Mouse (Mus musculus): Measurements from ENCODE around the gene Rbsn. TPM values are rescaled to one million over a fixed set of nuclear protein-coding genes. Genes with fewer than 3 reads are reported as not detected.

Gene Rbsn
- total RNA-seq (2021), result 10 to 100 TPM; 32.5 to 37.6 TPM
- long read RNA-seq, full-length matches to known transcripts, result 8 of 10 reads
- long read RNA-seq, partial matches to known transcripts, result 0 of 10 reads
- long read RNA-seq, other reads (novel, unspliced or antisense), result 2 of 10 reads

DNA sequence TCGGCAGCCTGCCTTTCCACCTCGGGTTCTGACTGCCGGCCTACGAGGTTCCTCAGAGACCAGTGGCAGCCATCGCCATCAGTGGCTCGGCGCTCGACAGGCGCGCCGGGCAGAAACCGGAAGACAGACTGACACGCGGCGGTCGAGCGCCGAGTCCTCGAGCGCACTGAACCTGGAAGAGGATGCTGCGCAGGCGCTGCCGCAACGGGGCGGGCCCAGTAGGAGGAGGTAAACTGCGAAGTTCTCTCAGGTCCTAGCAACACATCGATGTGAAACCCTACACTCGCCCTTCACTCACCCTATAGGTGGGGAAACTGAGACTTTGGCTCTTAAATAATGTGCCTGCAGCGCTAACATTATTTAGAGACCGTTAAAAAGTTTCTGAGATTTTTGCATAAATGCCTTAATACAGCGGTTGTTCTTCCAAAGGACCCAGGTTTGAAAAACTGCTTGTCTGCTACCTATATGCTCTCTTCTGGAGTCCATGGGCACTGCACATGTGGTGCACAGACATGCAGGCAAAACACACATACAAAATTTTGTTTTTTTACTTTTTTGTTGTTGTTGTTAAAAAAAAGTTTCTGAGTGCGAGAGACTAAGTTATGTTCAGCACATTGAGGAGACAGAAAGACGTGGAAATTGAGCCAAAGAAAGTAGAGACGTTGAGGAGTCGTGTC, at the start of gene Rbsn:
TSS of gene Rbsn (minus strand) at position 153 of the 677 bp plus-strand sequence.
- DNase-seq (ENCODE audit: low spot score in 2 of 2), result peak; percentile 82 to 89

- DNase-seq (ENCODE audit: low spot score in 2 of 2), result no peak
Observed at GRCm38 (mm10) chr6:92261162-92261843, 46.6 kb upstream of the Rbsn start.

GRCm38 (mm10) chr6:92255346-92255745, 40.6 kb upstream of the Rbsn start:
- DNase-seq (ENCODE audit: low spot score in 2 of 2), result no peak

DNA sequence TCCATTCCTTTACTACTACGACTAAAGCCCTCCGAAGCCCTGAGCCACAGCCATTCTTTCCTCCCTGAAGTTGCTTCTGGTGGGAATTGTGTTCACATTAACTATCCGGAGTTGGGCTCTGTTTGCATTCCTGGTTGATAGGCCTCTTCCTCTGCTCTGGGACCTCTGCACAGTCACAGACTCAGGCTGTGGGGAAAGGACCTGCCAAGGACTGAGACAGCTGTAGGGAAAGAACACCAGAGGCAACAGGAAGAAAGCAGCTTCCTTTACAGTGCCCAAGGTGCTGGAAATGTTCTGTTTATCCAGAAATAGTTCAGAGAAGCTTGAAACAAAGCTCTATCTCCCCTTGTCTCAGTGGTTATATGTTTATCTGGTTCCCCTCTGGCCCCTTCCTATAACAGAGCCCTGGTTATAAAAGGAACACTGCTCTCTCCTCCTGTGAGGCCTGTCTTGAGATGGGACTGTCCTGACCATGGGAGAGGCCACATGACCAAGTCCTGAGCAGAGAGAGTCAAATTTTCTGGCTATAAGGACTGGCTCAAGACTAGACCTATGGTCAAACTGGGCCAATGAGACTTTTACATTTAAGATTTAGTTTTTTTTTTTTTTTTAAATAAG, 38.6 kb upstream of the Rbsn start:
- no peak for DNase-seq (ENCODE audit: low spot score in 2 of 2)

DNA sequence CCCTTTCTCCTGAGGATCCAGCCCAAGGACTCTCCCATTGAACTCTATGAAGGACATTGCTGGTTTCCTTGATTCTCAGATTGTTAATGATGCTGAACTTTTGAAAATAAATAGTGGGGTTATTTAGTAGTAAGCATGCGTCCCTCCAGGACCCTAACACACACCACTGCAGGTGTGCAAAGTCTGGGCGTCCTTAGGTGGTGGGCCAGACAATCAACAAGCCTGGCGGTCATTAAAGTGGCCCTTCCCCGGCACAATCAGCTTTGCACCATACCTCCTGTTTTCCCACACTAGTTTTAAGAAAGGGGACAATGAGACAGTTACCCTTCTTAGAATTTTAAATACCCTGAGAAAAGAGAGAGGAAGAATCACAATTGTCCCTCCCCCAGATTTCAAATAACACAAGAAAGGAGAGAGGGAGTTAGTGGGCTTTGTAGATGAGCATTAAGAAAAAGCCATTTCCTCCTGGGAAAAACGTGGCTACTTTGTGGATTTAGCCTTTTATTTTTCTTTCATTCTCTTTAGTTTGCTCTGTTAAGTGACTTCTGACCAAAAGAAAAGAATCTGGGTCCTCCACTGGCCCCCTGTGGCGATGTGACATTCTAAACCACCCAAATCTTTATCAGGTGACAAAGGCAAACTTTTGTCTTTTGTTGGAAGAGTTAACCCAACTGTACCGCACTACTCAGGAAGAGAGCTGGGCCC, 32.6 kb upstream of the Rbsn start:
- DNase-seq (ENCODE audit: low spot score in 2 of 2), result no peak

GRCm38 (mm10) chr6:92246335-92246734, 31.6 kb upstream of the Rbsn start:
- no peak for DNase-seq (ENCODE audit: low spot score in 2 of 2)

DNA sequence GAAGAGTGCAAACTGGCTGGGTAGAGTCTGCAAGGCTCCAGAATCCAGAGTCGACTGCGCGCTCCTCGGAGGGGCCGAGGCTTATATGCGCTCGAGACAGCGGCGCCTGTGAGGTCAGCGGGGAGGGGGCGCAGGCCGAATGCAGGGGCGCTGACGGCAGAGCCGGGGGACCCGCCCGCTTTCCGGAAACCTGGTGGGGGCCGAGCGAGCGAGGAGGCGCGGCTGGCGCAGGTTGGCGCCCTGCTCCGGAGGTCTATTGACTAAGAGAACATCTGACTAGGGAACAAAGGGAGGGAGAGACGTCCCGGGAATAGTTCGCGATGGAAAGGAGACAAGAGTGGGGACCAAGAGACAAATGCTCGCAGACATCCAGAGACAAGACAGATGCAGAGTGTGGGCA, 29.9 kb upstream of the Rbsn start, which contains the start of gene Trh:
TSS of gene Trh (minus strand) at position 60 of the 400 bp plus-strand sequence.
- no peak for DNase-seq (ENCODE audit: low spot score in 2 of 2)

GRCm38 (mm10) chr6:92241178-92241906, 26.6 kb upstream of the Rbsn start:
- DNase-seq (ENCODE audit: low spot score in 2 of 2), result peak; percentile 19 to 48

GRCm38 (mm10) chr6:92235036-92235435, 20.3 kb upstream of the Rbsn start:
- DNase-seq (ENCODE audit: low spot score in 2 of 2), result no peak

- DNase-seq (ENCODE audit: low spot score in 2 of 2), result no peak
Observed at GRCm38 (mm10) chr6:92231762-92232161, 17.0 kb upstream of the Rbsn start.

DNA sequence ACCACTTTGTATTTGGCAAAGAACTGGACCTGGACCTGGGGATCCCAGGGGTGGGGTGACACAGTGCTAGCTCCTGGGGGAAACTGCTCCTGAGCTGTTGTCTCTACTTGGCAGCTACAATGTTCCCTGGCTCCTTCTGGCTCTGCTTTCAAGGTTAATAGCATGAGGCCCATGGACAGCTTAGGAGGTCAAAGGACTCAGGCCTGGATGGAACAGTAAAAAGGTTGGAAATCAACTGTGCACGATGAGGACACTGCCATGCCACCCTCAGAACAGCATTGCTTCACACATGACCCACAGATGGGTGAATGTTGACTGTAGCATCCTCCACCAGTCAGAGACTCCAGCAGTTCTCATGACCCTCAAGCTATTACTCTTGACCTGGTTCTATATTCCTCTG, 16.6 kb upstream of the Rbsn start:
- DNase-seq (ENCODE audit: low spot score in 2 of 2), result no peak

- DNase-seq (ENCODE audit: low spot score in 2 of 2), result no peak
Observed at GRCm38 (mm10) chr6:92229586-92229985, 14.9 kb upstream of the Rbsn start.

GRCm38 (mm10) chr6:92229103-92229502, 14.4 kb upstream of the Rbsn start:
- DNase-seq (ENCODE audit: low spot score in 2 of 2), result no peak

GRCm38 (mm10) chr6:92224981-92225380, 10.3 kb upstream of the Rbsn start:
- no peak for DNase-seq (ENCODE audit: low spot score in 2 of 2)

- DNase-seq (ENCODE audit: low spot score in 2 of 2), result no peak
Observed at GRCm38 (mm10) chr6:92222021-92222420, 7.3 kb upstream of the Rbsn start.

GRCm38 (mm10) chr6:92221604-92222003, 6.9 kb upstream of the Rbsn start:
- DNase-seq (ENCODE audit: low spot score in 2 of 2), result no peak

- peak; percentile 49 to 57 for DNase-seq (ENCODE audit: low spot score in 2 of 2)
Observed at GRCm38 (mm10) chr6:92219445-92219844, 4.7 kb upstream of the Rbsn start.

DNA sequence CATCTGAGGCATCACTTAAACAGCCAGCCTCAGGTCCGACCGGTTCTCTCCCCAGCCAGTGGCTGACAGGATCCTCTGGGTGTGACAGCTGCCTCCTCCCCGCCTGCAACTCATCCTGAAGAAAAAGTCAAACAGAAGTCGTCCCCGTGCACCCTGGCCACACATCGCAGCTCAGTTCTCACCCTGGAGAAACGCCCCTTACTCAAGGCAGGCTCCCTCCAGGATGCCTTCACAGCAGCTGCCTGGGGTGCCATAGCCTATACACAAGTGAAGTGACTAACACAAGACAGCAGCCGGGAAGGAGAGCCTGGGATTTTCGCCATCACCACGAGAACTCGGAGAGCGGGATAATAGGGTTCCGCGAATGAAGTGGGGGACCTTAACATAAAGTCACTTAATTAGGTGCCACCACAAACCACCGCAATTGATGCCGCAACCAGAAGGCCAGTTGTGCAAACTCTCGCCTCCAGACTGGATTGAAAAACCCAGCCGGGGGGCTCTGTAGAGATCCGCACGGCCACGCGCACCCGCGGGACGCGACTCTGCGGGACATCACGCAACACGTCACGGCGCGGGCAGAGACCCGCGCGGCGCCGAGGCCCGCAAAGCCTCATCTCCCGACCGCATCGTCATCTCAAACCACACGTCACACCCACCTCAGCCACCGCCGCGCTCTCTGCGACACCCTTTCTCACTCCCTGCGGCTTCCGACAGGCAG, 511 bp downstream of the Rbsn start:
- DNase-seq (ENCODE audit: low spot score in 2 of 2), result peak in 1 of 2 experiments; percentile 10

DNA sequence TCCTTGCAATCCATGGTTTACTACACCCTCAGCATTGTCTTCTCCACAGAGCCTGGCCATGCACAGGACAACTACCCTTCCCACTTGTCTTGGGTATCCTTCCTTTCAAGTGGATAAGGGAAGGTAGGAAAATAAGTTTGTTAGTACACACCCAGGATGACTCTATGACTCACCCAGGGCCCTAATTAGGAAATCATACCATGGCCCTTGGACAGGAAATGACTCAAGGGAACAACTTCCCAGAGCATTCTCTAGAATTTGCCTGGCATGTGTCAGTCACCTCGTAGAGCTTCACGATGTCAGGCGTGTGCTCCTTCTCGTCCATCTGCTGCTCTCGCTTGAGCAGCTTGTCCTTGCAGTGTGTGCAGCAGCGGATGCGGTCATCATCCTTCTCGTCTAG, 15.3 kb downstream of the Rbsn start:
- DNase-seq (ENCODE audit: low spot score in 2 of 2), result no peak

DNA sequence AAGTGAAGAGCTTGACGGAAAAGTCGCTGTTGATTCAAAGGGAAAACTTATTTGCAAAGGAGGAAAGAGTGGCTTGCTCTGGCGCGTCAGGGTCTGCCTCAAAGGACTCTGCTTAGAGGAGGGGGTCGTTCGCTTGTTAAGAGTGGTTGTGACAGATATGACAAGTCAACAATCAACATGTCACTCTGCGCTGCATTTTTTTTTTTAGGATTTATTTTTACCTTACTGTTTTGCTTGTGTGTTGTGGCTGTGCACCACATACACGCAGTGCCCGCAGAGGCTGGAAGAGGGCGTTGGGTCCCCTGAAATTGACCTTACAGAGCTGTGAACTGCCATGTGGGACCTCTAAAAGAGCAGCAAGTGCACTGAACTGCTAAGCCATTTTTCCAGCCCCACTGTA, 30.5 kb downstream of the Rbsn start:
- no peak for DNase-seq (ENCODE audit: low spot score in 2 of 2)

Measured in layer of hippocampus, postnatal 10 days (tissue).